Mouse (Mus musculus) bone marrow macrophage, adult 2 months (primary cell): ENCODE data around the gene Atg10.

Experiments used
- CTCF ChIP-seq: IDR thresholded peaks from 2 replicates; pipeline ENCODE4 v1.5.1; 2012; ENCODE audit warnings: low read depth, mild to moderate bottlenecking, low read length, moderate library complexity
- POLR2A ChIP-seq: IDR thresholded peaks from 2 replicates; pipeline ENCODE4 v1.6.1; 2012; ENCODE audit warnings: mild to moderate bottlenecking, low read depth, low read length, borderline replicate concordance

DNA sequence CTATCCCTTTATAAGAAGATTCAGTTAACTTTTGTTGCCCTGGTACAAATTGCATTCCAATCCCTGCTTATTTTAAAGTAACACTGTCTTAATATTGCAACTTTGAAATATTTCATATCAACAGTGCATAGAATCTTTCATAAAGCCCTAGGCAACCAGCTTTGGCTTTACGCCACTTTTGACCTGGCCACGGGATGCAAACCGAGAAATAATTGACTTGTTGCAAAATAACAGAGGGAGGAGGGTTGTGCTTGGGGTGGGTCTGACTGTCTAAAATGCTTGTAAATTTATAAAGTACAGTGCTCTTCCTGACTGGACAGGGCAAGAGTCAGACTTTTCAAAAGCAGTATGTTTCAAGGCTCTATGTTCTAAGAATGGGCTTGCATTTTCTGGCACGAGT, 259.3 kb downstream of the Atg10 start:
- TF ChIP-seq CTCF = no peak
- no peak for TF ChIP-seq POLR2A
